Mouse (Mus musculus) kidney, adult 18-20 months (tissue): ENCODE measurements around the gene Mpig6b.
A peak's percentile ranks its signal among the peaks of the same experiment; 100 is the strongest.

Experiments
- DNase-seq: peaks from one replicate; pipeline ENCODE4 v3.0.0; 2021

Mpig6b gene

DNA sequence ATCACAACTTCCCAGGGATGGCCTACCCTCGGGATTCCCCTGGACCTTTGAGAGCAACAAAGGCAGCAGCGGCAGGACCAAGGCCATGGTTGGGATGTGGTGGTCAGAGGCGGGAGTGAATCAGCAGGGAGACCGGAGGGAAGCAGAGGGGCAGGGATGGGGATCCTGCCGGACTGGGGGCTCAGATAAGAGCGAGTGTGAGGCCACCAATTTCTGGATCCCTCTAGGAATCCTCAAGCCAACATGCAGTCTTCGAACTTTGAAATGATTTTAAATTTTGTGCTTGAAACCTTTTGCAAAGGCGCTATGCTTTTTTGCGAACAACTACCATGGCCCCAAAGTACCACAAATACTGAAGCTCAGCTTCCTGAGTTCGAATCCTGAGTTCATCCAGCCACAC, at the start of gene Mpig6b:
TSS of gene Mpig6b (minus strand) at position 101 of the 400 bp plus-strand sequence.
- no peak for DNase-seq

DNA sequence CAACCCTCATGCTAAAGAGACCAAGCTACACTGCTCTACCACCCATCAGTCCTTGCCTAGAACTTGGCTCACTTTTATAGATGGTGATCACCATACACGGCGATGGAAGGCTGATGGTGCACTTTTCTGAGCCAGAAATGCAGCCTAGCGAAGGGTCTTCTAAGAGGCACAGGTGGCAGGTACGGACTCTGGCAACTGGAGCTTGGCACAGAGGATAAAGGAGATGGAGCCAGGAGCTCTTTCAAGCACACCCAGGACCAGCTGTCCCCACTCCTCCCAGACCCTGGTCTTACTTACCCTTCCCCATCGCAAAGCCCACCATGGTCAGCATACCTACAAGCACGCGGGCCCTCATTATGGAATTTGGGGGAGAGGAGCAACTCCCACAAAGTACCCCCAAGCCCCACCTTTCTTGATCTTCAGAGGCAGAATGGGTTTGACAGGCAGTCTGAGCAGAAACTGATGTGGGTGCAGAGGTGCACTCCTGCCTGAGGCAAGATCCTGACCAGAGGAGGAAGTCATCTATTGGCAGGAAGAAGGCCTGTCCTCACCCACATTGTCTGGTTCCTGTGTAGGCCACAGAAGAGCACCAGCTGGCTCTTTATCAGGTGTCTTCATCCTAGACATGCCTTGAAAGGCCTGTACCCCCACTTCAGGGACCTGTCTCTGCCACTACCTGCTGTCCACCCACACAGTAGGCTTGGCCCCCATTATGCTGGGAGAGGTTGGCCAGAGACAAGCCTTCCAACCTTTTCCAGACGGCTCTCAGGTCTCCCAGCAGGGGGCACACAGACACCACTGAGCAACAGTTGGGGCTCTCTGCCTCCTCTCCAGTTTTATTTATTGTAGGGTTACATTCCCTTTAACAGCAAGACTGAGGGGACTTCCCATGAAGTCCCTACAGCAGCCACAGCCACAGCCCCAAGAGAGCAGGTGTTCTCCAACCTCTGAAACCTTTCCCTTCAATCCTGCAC, 49.3 kb upstream of the Mpig6b start, which contains the start of gene Ly6g5b:
TSS of gene Ly6g5b (minus strand) at position 383 of the 974 bp plus-strand sequence.
- no peak for DNase-seq

DNA sequence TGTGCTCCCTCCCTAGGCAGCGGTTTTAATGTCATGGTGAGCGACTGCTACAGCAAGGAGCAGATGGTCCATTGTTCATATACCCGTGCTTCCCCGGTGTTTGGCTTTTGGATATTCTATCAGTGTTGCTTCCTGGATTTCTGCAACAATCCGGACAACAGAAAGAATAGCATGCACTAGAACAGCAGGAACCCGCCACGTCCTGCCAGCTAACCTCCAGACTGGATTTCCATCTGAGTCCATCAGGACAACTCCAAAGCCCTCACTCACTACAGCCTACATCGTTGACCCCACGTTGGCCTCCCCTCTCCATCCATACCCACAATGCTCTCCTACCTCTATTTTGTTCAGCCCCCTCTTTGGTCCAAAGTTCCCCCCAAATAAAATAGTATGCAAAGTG, 45.8 kb upstream of the Mpig6b start:
- no peak for DNase-seq

DNA sequence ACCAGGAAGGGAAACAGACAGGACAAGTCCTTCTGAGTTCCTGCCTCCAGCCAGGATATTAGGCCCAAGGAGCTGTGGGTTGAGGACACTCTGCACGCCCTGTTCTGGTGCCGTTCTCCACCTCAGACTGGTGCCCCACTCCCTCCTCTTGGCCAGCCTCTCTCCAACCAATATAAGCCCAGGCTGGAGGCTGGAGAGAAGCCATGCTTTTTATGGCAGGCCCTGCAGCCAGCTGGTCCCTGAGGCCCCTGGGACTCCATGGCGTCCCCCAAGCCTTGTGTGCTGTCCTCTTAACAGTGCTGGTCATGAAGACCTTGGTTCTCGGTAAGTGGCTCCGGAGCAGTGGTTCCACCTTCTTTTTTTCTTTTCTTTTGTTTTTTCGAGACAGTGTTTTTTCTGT, 42.1 kb upstream of the Mpig6b start, which contains the start of gene Ly6g5c:
TSS of gene Ly6g5c (plus strand) at position 183 of the 400 bp plus-strand sequence.
- no peak for DNase-seq

DNA sequence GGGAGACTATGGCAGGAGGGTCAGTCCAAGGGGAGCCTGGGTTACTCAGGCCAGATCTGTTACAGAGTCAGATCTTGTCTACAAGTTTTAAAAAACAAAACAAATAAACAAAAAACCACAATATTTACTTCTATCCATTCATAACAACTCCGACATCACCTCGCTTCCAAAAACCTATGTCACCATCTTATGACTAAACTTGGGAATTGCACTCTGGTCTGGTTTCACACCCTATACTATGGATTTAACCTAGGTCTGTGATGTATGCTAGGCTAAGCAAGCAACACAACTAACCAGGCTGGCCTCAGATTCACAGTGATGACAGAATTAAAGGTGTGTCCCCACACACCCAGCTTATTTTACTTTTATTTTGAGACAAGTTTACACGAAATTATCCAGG, 40.5 kb upstream of the Mpig6b start:
- no peak for DNase-seq

DNA sequence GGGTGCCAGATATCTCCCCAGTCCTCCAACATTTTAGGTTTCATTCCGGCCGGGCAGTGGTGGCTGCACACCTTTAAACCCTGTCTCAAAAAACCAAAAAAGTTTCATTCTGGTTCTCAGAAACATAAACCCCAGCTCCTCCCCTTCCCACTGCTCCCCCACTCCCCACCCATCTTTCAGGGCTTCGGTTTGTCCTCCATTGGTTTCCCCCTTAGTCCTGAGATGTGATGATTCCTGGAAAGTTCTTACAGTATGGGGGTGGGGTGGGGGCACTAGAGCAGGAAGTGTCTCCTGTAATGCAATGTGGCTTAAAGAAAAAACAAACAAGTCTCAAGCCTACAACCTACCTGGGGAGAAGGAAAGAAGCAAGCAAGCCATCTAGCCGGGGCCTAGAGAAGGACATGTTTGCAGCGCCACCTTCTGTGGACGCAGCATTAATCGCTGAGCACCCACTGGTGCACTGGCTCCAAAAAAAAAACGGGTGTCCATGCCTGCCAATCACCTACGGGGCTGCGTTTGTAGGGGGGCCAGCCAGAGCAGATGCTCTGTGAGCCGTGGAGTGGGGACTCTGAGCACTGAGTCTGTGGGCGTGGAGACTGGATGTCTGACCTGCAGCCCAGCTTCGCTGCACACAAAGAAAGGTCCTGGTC, 39.9 kb upstream of the Mpig6b start:
- peak; percentile 54 for DNase-seq

DNA sequence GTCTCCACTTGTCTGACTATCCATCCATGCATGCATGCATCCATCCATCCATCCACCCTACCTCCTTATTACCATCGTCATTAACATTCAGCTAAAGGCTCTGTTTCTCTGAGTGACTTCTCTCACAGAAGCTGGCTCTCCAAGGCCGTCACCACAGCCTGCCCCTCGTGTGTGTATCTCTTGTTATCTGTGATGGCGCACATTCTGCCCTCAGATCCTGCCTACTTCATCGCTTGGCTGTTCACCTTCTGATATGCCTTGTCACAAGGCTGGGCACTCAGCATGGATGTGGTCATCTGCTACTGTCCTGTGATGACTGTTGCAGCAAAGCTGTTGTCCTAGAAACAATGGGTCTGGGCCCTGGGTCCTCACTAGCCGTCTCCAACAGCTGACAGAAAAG, 38.8 kb upstream of the Mpig6b start:
- DNase-seq: no peak

DNA sequence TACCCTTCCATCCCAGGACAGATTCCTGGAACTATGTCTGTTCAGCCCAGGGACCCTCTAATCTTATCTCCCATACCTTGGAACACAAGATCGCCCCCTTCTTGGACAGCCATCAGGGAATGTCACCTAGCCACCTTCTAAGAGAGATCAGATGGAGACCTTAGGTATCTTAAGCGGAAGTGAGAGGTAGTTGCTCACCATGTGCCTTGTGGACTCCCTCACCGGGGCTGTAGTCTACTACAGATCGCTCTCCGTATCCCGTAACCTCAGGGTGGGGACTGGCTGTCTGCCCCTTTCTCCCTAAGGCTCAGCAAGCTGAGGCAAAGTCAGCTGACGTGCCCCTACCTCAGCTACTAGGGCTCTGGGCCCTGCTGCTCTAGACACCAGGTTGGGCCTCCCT, 38.1 kb upstream of the Mpig6b start:
- DNase-seq: no peak

DNA sequence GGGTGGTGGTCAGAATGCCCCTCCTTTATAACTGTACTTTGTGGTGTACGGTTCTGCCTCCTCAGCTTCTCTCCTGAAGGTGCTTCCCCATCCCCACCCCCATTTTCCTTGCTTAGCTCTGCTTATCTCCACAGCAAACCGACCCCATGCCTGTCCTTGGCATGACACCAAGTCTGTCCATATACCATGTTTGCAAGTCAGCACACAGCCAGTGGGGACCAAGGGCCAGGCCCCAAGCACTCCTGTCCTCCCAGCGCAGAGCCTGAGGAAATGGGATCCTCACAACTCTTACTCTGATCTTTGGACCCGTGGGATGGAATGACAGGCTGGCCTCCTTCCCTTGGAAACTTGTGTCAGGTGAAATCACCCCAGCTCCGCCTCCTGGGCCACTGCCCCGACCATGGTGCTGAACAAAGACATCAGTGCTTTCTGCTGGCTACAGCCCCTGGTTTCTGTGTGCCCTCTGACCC, 37.3 kb upstream of the Mpig6b start:
- DNase-seq: peak; percentile 65

DNA sequence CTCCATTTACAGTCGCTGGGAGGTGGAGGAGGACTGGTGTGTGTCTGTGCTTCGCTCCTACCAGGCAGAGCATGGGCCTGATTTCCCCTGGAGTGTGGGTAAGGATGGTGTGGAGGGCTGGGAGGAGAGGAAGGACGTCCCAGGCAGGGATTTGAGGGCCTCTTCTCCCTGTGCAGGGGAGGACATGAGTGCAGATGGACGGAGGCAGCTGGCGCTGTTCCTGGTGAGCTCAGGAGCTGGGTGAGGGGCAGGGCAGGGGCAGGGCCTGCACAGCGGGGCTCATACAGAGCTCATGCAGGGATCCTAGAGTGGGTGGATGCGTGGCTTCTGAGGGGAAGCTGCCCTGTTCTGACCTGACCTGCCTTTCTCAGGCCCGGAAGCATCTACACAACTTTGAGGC, 36.3 kb upstream of the Mpig6b start:
- DNase-seq: no peak

DNA sequence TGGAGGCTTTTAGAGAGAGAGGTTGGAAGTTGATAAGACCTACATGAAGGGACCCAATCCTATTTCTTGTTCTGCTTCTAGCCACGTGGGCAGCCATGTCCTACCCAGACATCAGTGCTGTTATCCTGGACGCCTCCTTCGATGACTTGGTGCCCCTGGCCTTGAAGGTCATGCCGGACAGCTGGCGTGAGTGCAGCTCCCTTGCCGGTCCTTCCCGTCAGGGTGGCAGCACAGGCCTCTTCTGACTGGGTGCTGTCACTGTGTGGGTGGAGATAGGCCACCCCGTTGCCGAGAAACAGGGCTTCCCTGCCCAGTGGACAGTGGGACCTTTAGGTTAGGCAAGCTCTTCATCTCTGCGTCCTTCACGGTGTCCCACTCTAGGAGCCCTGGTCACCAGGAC, 35.2 kb upstream of the Mpig6b start:
- no peak for DNase-seq

DNA sequence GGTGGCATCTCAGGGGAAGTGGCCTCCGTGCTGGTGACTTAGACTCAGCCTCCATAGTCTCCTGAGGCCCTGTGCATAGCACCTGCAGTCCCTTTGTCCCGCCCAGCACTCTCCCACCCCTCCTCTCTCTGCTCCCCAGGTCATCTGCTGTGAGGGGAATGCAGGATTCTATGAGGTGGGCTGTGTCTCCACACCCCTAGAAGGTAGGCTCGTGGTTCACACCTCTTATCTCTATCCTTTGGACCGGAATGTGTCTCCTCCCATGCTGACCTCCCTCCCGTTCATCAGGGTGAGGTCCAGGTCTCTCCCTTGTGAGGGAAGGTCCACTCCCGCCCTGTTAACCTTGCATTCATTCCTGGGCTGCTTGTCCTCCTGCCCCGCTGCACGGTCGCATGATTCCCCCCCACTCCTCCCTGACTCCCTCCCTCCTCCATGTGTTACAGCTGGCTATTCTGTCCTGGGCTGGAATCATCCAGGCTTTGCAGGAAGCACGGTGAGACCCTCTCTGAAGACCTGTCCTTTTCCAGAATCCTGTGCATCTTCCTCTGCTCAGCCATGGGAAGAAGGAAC, 34.3 kb upstream of the Mpig6b start:
- DNase-seq: no peak

DNA sequence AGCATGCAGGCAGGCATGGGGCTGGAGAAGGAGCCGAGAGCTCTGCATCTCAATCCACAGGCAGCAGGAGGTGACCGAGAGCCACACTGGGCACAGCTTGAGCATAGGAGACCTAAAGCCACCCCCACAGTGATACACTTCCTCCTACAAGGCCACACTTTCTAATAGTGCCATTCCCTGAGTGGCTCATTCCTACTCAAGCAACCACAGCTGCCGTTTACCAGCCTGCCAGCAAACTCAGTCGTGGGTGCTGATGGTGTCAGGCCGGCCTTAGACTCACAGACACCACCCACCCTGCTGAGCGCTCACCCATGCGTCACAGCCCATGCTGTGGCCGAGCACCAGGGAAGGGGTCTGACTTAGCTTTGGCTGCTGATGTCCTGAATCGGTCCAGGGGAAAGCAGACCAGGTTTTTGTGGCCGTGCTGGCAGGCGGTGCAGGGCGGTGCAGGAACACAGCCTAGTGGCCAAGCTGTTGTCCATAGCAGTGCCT, 31.2 kb upstream of the Mpig6b start:
- peak; percentile 26 for DNase-seq

DNA sequence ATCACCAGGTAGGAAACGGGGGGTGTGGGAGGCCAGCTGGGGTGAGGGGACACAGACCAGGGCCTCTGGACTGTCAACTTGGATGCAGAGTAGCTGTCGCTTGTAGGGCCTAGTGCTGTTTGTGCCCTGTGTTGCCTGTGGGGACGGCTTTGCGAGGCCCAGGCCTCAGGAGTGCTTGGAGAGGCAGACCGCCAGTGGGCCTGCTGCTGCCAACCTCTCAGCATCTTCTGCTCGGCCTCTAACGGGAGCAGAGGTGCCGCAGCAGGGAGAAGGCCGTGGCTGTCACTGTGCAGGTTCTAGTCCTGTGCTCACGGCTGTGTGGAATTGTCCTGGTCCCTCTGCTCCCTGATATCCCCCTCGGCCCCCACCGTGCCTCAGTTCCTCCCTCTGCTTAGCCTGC, 30.6 kb upstream of the Mpig6b start:
- no peak for DNase-seq

DNA sequence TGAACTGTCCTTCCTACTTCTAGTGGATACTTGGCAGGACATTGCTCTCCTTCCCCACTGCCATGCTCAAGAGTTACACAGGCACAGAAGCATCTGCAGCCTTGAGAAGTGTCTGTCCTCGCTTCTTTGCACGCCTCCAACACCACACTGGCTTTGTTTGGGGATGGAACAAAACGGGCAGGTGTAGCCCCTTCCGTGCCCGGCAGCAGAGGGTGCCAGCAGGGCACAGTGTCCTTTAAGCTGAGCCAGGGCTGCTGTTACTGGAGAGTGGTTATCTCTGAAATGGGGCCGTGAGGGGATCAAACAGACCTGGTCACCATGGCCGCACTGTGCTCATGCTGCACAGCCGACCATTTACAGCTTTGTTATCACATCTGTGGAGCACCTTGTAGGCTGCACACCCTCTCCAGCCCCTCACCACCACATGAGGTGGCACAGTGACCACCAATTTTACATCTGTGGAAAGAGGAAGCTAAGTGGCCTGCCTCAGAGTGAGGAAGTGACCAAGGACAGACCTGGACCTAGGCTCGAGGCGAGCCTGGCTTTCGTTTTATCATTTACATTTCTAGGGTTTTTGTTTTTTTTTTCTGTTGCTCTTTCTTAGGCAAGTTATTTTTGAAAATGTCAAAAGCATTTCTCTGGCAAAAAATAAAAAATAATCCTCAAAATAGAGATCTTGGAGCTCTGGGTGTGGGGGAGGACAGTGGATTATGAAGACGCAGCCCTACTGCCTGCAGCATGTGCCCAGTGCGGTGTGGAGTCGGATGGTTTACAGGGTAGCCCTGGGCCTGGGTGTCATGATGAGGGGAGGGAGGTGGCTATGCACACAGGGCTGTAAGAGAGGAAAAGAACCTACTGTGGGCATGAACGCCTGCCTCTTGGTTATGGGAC, 28.7 kb upstream of the Mpig6b start:
- no peak for DNase-seq

DNA sequence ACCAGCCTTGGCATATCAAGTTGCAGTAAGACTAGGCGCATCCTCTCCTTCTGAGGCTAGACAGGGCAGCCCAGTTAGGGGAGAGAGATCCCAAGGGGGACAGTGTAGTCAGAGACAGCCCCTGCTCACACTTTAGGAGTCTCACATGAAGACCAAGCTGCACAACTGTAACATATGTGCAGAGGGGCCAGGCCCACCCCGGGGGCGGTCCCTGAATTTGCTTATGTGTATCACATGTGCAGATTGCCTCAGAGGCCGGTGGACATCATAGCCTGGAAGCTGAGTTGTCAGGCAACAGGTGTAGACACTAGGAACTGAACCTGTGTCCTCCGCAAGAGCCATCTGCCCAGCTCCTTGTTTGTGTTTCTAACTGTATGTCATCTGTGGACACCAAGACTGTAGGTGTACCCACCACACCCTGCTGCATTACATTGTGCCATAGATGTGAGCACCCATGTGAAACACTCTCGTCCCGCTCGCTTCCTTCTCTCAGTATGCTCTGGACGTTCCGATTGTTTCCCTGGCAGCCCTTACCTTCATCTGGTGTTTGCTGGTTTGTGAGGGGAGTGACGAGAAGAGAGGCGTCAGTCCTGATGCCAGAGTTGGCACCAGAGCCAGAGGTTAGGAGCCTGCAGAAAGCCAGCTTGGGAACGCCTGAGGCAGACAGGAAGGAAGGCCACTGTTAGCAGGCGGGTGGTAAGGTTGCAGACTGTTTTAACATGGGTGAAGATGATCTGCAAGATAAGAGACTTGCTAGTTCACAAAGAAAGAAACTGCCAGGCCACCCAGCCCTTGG, 26.6 kb upstream of the Mpig6b start:
- DNase-seq: no peak

DNA sequence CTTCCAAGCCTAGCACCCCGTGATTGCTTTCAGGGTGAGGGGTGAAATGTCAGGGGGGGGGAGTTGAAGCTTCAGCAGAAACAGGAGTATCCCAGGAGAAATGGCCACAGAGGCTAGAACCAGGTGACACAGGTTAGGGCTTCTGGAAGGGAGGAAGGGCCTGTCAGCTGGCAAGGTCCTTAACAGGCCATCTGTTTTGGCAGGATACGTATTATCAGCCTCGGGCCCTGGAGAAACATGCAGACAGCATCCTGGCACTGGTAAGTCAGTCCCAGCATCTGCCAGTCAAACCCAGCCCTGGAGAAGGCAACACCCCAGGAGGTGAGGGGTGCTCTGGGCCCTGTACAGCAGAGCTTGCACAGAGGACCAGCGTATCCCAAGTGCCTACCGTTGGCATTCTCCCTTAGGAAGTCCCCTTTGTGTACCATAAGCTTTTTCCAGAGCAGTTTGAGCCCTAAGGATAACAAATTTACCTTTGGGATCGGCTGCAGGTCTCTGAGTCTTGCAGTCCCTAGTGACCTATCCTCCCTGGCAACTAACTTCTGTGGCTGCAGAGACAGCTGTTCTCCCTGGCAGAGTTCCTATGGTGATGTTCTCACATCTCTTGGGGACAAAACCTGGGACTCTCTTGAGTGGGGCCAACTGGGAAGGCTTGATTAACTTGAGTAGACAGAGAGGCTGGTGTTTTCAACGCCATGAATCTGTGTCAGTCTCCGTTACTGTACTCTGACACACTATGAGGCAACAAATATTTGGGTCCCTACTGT, 24.4 kb upstream of the Mpig6b start:
- peak; percentile 9 for DNase-seq

DNA sequence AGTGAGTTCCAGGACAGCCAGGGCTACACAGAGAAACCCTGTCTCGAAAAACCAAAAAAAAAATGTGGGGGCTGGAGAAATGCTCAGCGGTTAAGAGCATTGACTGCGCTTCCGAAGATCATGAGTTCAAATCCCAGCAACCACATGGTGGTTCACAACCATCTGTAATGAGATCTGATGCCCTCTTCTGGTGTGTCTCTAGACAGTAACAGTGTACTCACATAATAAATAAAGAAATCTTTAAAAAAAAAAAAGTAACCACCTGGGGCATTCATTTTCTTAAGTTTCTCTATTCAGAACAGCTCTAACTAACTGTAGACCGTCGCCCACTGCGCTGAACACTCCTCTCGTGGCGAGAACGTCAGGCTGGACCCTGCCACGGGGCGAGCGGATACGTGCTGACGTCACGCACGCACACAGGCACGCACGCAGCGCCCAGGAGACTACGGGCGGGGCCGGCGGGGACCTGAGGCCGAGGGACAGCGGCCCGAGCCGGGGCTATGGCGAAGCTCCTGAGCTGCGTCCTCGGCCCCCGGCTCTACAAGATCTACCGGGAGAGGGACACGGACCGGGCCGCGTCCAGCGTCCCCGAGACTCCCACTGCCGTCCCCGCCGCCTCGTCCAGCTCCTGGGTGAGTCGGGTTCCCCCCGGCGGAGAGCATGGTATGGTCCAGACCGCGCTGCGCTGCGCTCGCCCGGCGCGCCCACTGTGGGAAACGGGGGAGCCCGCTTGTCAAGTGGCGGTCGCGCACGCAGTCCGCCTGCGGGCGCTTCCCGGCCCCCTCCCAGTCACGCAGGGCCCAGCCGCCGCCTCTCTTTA, 23.1 kb upstream of the Mpig6b start, which contains the start of gene Abhd16a:
TSS of gene Abhd16a (plus strand) at position 439 of the 820 bp plus-strand sequence.
- DNase-seq: peak; percentile 97

DNA sequence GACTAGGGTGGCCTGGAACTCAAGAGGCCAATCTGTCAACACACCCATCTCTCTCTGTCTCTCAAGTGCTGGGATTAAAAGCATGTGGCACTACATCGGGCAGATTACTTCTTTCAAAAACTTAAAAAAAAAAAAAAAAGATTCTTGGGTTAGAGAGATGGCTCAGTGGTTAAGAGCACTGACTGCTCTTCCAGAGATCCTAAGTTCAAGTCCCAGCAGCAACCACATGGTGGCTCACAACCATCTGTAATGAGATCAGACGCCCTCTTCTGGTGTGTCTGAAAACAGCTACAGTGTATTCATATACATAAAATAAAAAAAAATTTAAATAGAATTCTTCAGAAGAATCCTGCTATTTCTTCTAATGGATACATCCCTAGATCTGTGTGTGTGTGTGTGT, 22.2 kb upstream of the Mpig6b start:
- DNase-seq: no peak
